Mouse (Mus musculus) liver, embryonic 11.5 days (tissue): Measurements from ENCODE around the gene Ptrh2. TPM values are rescaled to one million over a fixed set of nuclear protein-coding genes. Genes with fewer than 3 reads are reported as not detected.
A peak's percentile ranks its signal among the peaks of the same experiment; 100 is the strongest.

ENCODE experiments used
- ATAC-seq: fragments of 200-750 bp; cut with Nextera tagmentation; replicated peaks from 2 replicates; pipeline ENCODE4 v1.8.0; 2017; ENCODE audit warnings: moderate number of reproducible peaks, mild to moderate bottlenecking, moderate TSS enrichment, moderate library complexity; ENCODE audit not compliant: low FRiP score
- DNase-seq: peaks from one replicate; pipeline ENCODE4 v3.0.0-alpha.2; 2017; ENCODE audit warnings: low spot score
- H3K27ac ChIP-seq: fragments of 300-500 bp; sonication (generic); 2 replicates; pipeline ENCODE4 v1.5.1; 2014; ENCODE audit warnings: mild to moderate bottlenecking, low read depth, low read length, control low read depth
- H3K27me3 ChIP-seq: fragments of 300-500 bp; sonication (generic); replicated peaks from 2 replicates; pipeline ENCODE4 v1.6.1; 2014; ENCODE audit warnings: low read length, mixed read lengths; ENCODE audit not compliant: control insufficient read depth, insufficient read depth
- H3K36me3 ChIP-seq: fragments of 300-500 bp; sonication (generic); 2 replicates; pipeline ENCODE4 v1.6.1; 2014; ENCODE audit warnings: mild to moderate bottlenecking, low read length, moderate library complexity, mixed read lengths; ENCODE audit not compliant: control insufficient read depth, insufficient read depth
- H3K4me1 ChIP-seq: fragments of 300-500 bp; sonication (generic); replicated peaks from 2 replicates; pipeline ENCODE4 v1.6.1; 2014; ENCODE audit warnings: low read length, mixed read lengths; ENCODE audit not compliant: control insufficient read depth, insufficient read depth
- H3K4me2 ChIP-seq: fragments of 300-500 bp; sonication (generic); 2 replicates; pipeline ENCODE4 v1.6.1; 2014; ENCODE audit warnings: mild to moderate bottlenecking, control low read depth, moderate library complexity
- H3K4me3 ChIP-seq: fragments of 300-500 bp; sonication (generic); 2 replicates; pipeline ENCODE4 v1.5.1; 2014; ENCODE audit warnings: low read depth, low read length, control low read depth
- H3K9ac ChIP-seq: fragments of 300-500 bp; sonication (generic); 2 replicates; pipeline ENCODE4 v1.6.1; 2014; ENCODE audit warnings: low read depth, low read length, control low read depth
- H3K9me3 ChIP-seq: fragments of 300-500 bp; sonication (generic); 2 replicates; pipeline ENCODE4 v1.6.1; 2016; ENCODE audit warnings: low read length, inconsistent platforms, mixed read lengths; ENCODE audit not compliant: control insufficient read depth
- WGBS: fragments of 180-500 bp; shearing (Covaris S2); extraction: QIAGEN DNeasy Blood & Tissue Kit; methylation state at CpG from one replicate; pipeline ENCODE4 v1.1.7; 2014; 5-methylcytosine and 5-hydroxymethylcytosine counted together
- polyA plus RNA-seq: library from polyadenylated mRNA; unstranded; fragments of >200 nt; fragmentation: Nextera tagmentation; extraction: Ambion mirVana; gene quantifications from 2 replicates; pipeline ENCODE4 v1.2.1, GENCODE M21; 2014

Ptrh2 gene
- polyA plus RNA-seq, 1 experiment from 2014 or later = 40.5 TPM

- Histone ChIP-seq H3K27me3 (no peaks in the 10 kb centered on the region), H3K36me3 (no peaks in the 10 kb centered on the region), H3K27ac (no peak overlapping the region), H3K9ac (no peak overlapping the region), H3K4me3 (no peak overlapping the region), H3K9me3 (no peaks in the 10 kb centered on the region), H3K4me1 (peaks cover 26% of the 10 kb centered on the region), H3K4me2 (no peak overlapping the region)
- 75% methylated on average over 5 of the region's 5 CpGs for WGBS
- DNase-seq = no peak
- ATAC-seq = no peak
Measured at GRCm38 (mm10) chr11:86678957-86679356, 4.8 kb upstream of the Ptrh2 start.

DNA sequence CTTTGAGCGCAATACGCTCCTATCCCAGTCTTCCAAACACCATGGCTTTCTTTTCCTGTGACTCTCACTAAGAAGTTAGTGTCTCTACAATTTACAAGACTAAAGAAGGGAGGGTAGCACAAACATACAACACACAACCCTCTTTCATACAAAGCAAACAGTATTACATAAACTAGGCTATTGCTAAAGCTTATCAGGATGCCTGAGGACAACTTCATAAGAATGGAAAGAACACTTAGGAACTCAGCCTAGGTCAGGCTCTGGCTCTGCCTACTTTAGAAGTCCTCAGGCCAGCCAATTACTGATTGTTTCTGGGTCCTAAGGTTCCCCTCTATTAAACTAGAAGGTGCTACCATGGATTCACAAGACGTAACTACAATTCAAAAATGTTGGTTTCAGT lies 3.1 kb upstream of the Ptrh2 start:
- Histone ChIP-seq H3K4me1 (peaks cover 33% of the 10 kb centered on the region), H3K4me3 (no peak overlapping the region), H3K27me3 (no peaks in the 10 kb centered on the region), H3K36me3 (no peaks in the 10 kb centered on the region), H3K9ac (no peak overlapping the region), H3K4me2 (no peak overlapping the region), H3K9me3 (no peaks in the 10 kb centered on the region), H3K27ac (no peak overlapping the region)
- WGBS = 96% methylated on average over 3 of the region's 3 CpGs
- no peak for DNase-seq
- ATAC-seq = no peak

DNA sequence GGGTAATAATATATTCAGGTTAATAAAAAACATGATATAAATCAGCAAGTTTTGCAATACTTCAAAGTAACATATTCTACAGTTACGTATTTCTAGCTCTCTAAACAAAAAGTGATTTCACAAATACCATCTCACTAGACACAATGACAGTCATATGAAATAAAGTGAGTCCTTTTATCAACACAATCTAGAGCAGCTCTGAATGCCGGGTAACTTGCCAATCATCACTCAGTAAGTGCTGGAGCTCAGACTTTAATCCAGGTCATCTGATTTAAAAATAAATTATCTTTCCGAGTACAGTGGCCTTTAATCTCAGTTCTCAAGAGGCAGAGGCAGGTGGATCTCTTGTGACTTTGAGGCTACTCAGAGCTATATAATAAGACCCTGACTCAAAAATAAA lies 2.4 kb upstream of the Ptrh2 start:
- Histone ChIP-seq H3K9ac (no peak overlapping the region), H3K4me1 (peaks cover 32% of the 10 kb centered on the region), H3K27ac (no peak overlapping the region), H3K27me3 (no peaks in the 10 kb centered on the region), H3K9me3 (no peaks in the 10 kb centered on the region), H3K4me2 (peak overlapping the region; percentile 84), H3K4me3 (0 out of 2 replicates have a peak overlapping the region, but pooled peaks have one; percentile 91), H3K36me3 (no peaks in the 10 kb centered on the region)
- 83% methylated on average over 3 of the region's 3 CpGs for WGBS
- no peak for DNase-seq
- no peak for ATAC-seq

- Histone ChIP-seq H3K27me3 (no peaks in the 10 kb centered on the region), H3K27ac (no peak overlapping the region), H3K4me2 (peak overlapping the region; percentile 84), H3K4me1 (peaks cover 30% of the 10 kb centered on the region), H3K9me3 (no peaks in the 10 kb centered on the region), H3K9ac (peak overlapping the region; percentile 91), H3K36me3 (peaks cover 4% of the 10 kb centered on the region), H3K4me3 (peak overlapping the region; percentile 91)
- ATAC-seq = no peak
- 27% methylated on average over 7 of the region's 7 CpGs for WGBS
- DNase-seq = no peak
Measured at GRCm38 (mm10) chr11:86682861-86683260, 924 bp upstream of the Ptrh2 start.

GRCm38 (mm10) chr11:86684126-86685012 lies 584 bp downstream of the Ptrh2 start:
- Histone ChIP-seq H3K36me3 (peaks cover 8% of the 10 kb centered on the region), H3K27ac (peak overlapping the region; percentile 87), H3K4me1 (peaks cover 28% of the 10 kb centered on the region), H3K9ac (peak overlapping the region; percentile 91), H3K27me3 (no peaks in the 10 kb centered on the region), H3K4me2 (peak overlapping the region; percentile 84), H3K4me3 (peak overlapping the region; percentile 91), H3K9me3 (no peaks in the 10 kb centered on the region)
- DNase-seq (no peak), ATAC-seq (no peak)
- WGBS = 9% methylated on average over 20 of the region's 20 CpGs

- H3K4me2 ChIP-seq = peak overlapping the region; percentile 84
- H3K36me3 ChIP-seq = peaks cover 14% of the 10 kb centered on the region
- 83% methylated on average over 1 of the region's 1 CpGs for WGBS
Measured at GRCm38 (mm10) chr11:86685366-86685765, 1.6 kb downstream of the Ptrh2 start.

GRCm38 (mm10) chr11:86690383-86690782 lies 6.6 kb downstream of the Ptrh2 start:
- no peaks in the 10 kb centered on the region for H3K9me3 ChIP-seq
- H3K4me1 ChIP-seq = peaks cover 6% of the 10 kb centered on the region
- 86% methylated on average over 3 of the region's 3 CpGs for WGBS
- ATAC-seq = no peak
- DNase-seq = no peak
- H3K36me3 ChIP-seq = peaks cover 32% of the 10 kb centered on the region
- no peaks in the 10 kb centered on the region for H3K27me3 ChIP-seq
- no peak overlapping the region for H3K27ac ChIP-seq
- H3K9ac ChIP-seq = no peak overlapping the region
- H3K4me3 ChIP-seq = no peak overlapping the region
- no peak overlapping the region for H3K4me2 ChIP-seq

More at GRCm38 (mm10) chr11:86685366-86685765, 1.6 kb downstream of the Ptrh2 start:
- ATAC-seq (no peak), DNase-seq (no peak)
- Histone ChIP-seq H3K9me3 (no peaks in the 10 kb centered on the region), H3K27ac (no peak overlapping the region), H3K27me3 (no peaks in the 10 kb centered on the region), H3K4me3 (peak overlapping the region; percentile 91), H3K4me1 (peaks cover 26% of the 10 kb centered on the region), H3K9ac (peak overlapping the region; percentile 91)

DNA sequence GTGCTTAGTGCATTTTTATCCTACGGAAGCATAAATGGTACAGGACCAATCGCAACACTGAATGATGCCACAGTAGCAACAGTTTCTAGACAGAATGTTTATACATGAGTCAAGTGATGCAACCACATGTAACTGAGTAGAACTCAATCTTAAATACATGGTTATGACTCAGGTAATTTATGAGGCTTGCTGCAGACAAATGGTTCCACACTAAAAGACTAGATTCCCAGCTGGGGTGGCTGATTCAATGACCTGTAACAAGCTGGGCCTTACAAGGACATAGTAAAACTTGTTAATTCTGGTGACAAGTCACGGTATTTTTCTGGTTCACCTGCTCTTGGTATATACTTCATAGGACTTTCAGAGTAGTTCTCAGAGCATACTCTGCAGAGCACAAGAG lies 7.7 kb downstream of the Ptrh2 start:
- Histone ChIP-seq H3K36me3 (peaks cover 35% of the 10 kb centered on the region), H3K27me3 (no peaks in the 10 kb centered on the region), H3K4me1 (no peaks in the 10 kb centered on the region), H3K9ac (no peak overlapping the region), H3K27ac (0 out of 2 replicates have a peak overlapping the region, but pooled peaks have one; percentile 2), H3K9me3 (no peaks in the 10 kb centered on the region), H3K4me2 (no peak overlapping the region), H3K4me3 (no peak overlapping the region)
- 92% methylated on average over 3 of the region's 3 CpGs for WGBS
- DNase-seq (no peak), ATAC-seq (no peak)

- ATAC-seq (no peak), DNase-seq (no peak)
- no peak overlapping the region for H3K4me2 ChIP-seq
- peaks cover 39% of the 10 kb centered on the region for H3K36me3 ChIP-seq
- 84% methylated on average over 2 of the region's 2 CpGs for WGBS
- H3K4me3 ChIP-seq = no peak overlapping the region
- H3K9ac ChIP-seq = no peak overlapping the region
- H3K9me3 ChIP-seq = no peaks in the 10 kb centered on the region
- 0 out of 2 replicates have a peak overlapping the region, but pooled peaks have one; percentile 2 for H3K27ac ChIP-seq
- H3K27me3 ChIP-seq = no peaks in the 10 kb centered on the region
- no peaks in the 10 kb centered on the region for H3K4me1 ChIP-seq
Measured at GRCm38 (mm10) chr11:86691956-86692355, 8.2 kb downstream of the Ptrh2 start.
